Mouse (Mus musculus): Measurements from ENCODE around the gene Gm28053.
"Not testable (repeated sequence)": the region's sequence is repeated elsewhere in the genome, so short reads cannot be mapped to it uniquely, and the experiment has no call there.

Gene Gm28053

GRCm38 (mm10) chr6:48718455-48718854, at the start of gene Gm28053, which contains the start of gene Gimap7:
Gm28053 (plus strand) TSS chr6:48718607.
Gimap7 (plus strand) TSS chr6:48718621.
- DNase-seq (ENCODE audit: low spot score), result peak; percentile 90

DNA sequence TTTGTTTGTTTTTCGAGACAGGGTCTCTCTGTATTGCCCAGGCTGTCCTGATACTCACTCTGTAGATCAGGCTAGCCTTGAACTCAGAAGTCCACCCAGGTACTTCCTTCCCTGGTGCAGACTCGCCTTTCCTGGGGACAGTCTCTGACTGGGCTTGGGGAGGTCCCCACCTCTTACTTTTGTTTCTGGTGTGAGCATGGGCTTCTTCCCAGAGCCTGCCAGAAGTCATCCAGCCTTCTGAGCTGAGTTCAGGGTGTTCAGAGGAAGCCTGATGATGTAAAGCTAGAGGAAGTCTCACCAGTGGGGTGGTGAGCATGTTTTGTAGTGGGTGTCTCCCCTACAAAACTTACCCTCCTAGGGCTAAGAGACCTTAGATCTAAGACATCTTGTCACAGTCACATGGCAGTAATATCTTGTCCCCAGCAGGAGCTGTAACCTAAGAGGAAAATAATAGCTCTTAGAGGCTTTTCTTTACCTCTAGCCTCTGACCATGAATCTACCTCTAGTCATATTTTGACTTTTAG, 48.9 kb upstream of the Gm28053 start:
- peak; percentile 64 for DNase-seq (ENCODE audit: low spot score)

DNA sequence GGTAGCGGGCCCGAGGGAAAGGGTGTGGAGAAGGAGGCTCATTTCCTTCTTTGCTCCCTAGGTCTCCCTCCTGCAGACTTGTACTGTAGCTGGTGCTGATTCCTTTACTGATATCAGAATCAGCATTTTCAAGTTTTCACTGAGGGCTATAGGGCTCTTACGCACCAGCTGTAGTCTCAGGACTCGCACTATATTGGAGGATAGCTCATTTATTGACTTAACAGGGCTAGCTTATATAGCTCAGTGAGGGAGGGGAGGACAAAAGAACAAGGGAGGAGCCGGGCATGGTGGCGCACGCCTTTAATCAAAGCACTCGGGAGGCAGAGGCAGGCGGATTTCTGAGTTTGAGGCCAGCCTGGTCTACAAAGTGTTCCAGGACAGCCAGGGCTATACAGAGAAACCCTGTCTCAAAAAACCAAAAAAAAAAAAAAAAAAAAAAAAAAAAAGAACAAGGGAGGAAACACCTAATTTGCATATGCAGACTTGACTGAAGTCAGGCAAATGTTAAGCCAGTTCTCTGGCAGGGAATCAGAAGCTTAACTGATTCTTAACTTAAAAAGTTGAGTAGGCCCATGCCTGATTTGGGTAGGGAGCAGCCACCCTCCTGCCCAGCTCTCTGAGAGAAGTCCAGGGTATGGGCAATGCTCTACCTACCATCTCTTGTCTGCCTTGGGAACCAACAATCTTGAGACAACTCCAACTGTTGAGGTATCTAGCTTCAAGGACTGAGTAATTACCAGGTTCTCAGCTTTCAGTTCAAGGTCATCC, 43.9 kb upstream of the Gm28053 start:
- no peak for DNase-seq (ENCODE audit: low spot score)

DNA sequence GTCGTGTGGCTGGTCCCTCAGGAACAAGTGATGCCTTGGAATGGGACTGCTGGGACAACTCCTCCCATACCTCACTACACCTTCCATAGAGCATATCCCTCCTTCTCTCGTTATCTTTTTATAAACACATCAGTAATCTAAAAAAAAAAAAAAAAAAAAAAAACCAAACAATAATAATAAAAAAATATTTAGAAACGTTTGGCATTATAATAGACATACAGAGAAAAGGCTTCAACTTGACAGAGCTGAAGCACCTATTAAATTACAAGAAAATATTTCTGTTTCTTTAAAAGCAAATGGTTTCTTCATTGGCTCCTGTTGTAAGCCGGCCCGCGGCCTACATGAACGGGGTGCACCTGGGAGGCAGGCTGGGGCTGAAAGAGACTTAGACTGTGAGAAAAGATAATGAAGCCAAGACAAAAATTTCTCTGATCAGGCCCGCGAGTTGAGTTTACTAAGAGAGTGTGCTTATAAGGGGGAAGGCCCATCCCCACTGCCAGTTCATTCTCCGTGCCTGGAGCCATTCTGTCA, 42.9 kb upstream of the Gm28053 start:
- no peak for DNase-seq (ENCODE audit: low spot score)

DNA sequence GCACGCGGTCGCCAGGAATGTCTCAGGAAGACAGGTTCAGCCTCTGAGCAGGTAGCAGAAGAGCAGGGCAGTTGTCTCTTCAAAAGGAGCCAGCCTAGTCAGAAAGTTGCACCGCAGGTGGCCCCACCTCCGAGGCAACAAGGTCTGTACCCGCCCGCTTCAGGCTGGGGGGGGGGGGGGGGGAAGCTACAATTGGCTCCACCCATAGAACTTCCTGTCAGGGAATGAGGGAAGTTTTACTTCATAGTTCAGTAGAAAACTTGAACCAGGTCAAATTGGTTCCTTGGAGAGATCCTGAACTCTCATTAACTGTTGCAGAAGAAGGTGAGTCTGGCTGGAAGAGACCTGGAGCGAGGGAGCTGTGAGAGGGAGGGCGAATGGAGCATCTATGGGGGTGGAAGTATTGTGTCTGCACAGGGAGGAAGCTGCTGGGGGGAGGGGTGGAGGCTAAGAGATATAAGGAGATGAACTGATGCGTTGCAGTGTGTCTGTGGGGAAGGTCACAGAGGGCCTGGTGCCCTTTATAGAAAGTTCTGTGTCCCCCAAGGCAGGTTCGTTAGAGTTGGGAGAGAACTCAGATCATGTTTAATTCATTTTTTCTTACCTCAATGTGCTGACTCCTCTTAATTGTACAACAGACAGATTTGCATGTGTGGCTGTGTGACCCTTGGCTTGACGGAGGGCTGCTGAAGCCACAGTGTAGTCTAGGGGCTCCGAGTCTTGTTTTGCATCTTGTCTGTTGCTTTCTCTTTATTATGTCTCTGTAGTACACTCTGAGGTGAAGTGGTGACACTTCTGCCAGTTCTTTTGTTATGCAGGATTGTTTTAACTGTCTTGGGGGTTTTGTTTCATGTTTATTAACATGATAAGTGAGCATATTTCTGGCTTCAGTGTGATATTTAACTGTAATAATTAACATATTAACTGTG, 42.2 kb upstream of the Gm28053 start, which contains the start of gene Gimap9:
Gene Gimap9, plus strand, starts transcription at position 199 of the 929 bp plus-strand sequence.
- peak; percentile 81 for DNase-seq (ENCODE audit: low spot score)

- DNase-seq (ENCODE audit: low spot score), result no peak
Measured at GRCm38 (mm10) chr6:48676860-48677415, 41.5 kb upstream of the Gm28053 start.

GRCm38 (mm10) chr6:48677492-48678345, 40.7 kb upstream of the Gm28053 start:
- DNase-seq (ENCODE audit: low spot score), result peak; percentile 34

DNA sequence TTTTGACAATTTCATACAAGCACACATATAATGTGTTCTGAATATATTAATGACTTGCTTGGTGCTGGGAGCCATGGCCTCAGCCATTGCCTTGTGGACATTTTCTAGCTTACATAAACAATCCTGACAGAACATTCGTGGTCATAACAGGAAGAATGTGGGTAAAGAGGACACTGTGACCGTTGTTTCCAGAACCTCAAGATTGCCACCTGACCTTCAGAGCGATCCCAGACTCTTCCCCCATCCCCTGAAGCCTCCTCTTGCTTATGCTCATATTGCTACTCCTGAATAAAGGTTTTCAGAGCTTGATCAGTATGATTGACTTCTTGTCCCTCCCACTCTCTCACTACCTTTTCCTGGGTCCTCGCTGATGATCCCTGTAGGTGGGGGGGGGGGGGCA, 40.0 kb upstream of the Gm28053 start:
- DNase-seq (ENCODE audit: low spot score), result no peak

DNA sequence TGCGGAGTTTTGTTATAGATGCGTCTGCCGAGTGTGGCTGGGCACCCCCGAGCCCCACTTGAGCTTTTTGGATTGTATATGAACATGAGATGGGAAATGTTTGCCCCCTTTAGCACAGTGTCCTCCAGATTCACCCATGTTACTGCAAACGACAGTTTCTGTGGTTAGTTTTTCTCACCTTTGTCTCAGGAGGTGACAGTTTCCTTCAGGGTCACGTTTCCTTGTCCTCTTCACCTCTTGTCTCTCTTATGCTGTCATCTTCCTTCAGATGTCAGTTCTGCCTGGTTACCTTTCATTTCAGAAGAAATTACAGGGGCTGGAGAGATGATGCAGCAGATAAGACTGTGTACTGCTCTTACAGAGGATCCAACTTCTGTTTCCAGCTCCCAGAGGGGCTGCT, 38.7 kb upstream of the Gm28053 start:
- peak; percentile 75 for DNase-seq (ENCODE audit: low spot score)

DNA sequence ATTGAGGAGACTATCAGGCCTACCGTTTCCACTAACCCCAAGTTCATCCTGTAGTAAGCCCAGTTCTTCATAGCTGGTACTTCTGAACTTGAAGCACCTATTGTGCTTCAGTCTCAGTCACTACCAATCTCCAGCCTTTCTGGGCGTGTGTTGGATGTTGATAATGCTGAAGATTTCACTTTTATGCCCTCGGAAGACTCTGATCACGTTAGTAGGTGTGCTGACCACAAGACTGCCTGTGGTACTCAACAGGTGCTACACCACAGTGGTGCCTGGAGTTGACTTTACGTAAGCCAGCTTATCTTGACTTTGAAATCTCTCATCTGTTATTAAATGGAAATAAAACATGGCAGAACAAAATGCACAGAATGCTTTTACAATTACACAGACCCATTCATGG, 38.0 kb upstream of the Gm28053 start:
- peak; percentile 84 for DNase-seq (ENCODE audit: low spot score)

- DNase-seq (ENCODE audit: low spot score), result peak; percentile 65
Measured at GRCm38 (mm10) chr6:48681472-48682090, 36.8 kb upstream of the Gm28053 start.

DNA sequence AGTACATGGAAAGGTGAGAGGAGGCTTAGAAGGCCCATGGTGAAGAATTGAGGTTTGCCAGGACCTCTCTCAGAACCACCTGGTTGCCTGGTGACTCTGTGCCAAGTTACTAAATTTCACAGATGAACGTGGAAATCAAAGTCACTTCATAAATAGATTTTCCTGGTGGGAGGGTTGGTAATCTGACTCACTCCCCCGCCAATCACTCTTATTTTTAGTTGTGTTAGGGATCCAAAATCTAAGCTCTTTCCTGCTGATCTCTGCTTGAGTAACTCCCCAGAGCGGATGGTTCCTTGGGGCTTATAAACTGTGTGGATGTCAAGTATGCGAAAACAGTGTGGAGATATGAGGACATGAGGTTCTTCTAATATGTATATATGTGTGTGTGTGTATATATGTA, 36.1 kb upstream of the Gm28053 start:
- DNase-seq (ENCODE audit: low spot score), result no peak

- DNase-seq (ENCODE audit: low spot score), result not testable (repeated sequence)
Measured at GRCm38 (mm10) chr6:48683263-48683821, 35.1 kb upstream of the Gm28053 start.

- DNase-seq (ENCODE audit: low spot score), result peak; percentile 56
Measured at GRCm38 (mm10) chr6:48684319-48684718, 34.1 kb upstream of the Gm28053 start, which contains the start of gene Gimap4. Gimap4 (plus strand) TSS chr6:48684549.

GRCm38 (mm10) chr6:48684806-48685205, 33.6 kb upstream of the Gm28053 start:
- DNase-seq (ENCODE audit: low spot score), result no peak

GRCm38 (mm10) chr6:48685251-48685650, 33.2 kb upstream of the Gm28053 start:
- peak; percentile 37 for DNase-seq (ENCODE audit: low spot score)

- DNase-seq (ENCODE audit: low spot score), result peak; percentile 79
Measured at GRCm38 (mm10) chr6:48685694-48686665, 32.4 kb upstream of the Gm28053 start.

GRCm38 (mm10) chr6:48687077-48687476, 31.3 kb upstream of the Gm28053 start:
- no peak for DNase-seq (ENCODE audit: low spot score)

DNA sequence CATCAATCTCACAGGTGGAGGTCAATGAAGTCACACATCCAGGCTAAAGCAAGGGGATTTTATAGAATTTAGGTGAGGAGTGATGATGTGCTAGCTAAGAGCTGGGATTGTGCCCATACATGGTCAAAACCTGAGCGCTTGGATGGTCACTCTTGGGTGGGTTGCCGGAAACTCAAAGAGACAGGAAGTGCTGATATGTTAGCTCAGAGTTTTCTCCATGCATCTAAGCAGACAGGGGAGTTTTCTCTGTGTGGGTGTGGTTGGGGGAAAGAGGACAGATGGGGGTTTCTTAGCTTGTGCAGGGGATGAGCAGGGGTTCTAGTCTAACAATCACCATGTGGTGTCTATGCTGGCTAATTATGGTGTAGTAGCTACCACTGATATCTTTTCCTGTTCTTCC, 29.1 kb upstream of the Gm28053 start:
- DNase-seq (ENCODE audit: low spot score), result peak; percentile 24

All from T-cell, adult 2 months (primary cell).